Mouse (Mus musculus) cortical plate, adult 2 months (tissue): Measurements from ENCODE around the gene Ift43.

Experiments used
- CTCF ChIP-seq: fragments of 200-500 bp; IDR thresholded peaks from 2 replicates; pipeline ENCODE4 v1.5.1; 2011; ENCODE audit warnings: mild to moderate bottlenecking, control low read depth, low read length; ENCODE audit not compliant: insufficient read depth; ENCODE audit errors: extremely low read depth
- POLR2A ChIP-seq: fragments of 200-500 bp; IDR thresholded peaks from 2 replicates; pipeline ENCODE4 v1.6.1; 2011; ENCODE audit warnings: mild to moderate bottlenecking, low read length, control low read depth; ENCODE audit not compliant: insufficient read depth; ENCODE audit errors: extremely low read depth

- no peak for TF ChIP-seq CTCF
- no peak for TF ChIP-seq POLR2A
Measured at GRCm38 (mm10) chr12:86055306-86055705, 27.0 kb upstream of the Ift43 start.
